Mouse (Mus musculus) thymus, adult 2 months (tissue): ENCODE results near the gene Ttc22.

ENCODE experiments used
- CTCF ChIP-seq: fragments of 200-500 bp; IDR thresholded peaks from 2 replicates; pipeline ENCODE4 v1.5.1; 2012; ENCODE audit warnings: mild to moderate bottlenecking, control low read depth, low read length, moderate library complexity, borderline replicate concordance; ENCODE audit not compliant: control insufficient read depth, poor library complexity, insufficient read depth; ENCODE audit errors: extremely low read depth
- POLR2A ChIP-seq: fragments of 200-500 bp; IDR thresholded peaks from 2 replicates; pipeline ENCODE4 v1.6.1; 2012; ENCODE audit warnings: mild to moderate bottlenecking, low read length, control low read depth, moderate library complexity; ENCODE audit not compliant: control insufficient read depth, poor library complexity, insufficient read depth; ENCODE audit errors: extremely low read depth

DNA sequence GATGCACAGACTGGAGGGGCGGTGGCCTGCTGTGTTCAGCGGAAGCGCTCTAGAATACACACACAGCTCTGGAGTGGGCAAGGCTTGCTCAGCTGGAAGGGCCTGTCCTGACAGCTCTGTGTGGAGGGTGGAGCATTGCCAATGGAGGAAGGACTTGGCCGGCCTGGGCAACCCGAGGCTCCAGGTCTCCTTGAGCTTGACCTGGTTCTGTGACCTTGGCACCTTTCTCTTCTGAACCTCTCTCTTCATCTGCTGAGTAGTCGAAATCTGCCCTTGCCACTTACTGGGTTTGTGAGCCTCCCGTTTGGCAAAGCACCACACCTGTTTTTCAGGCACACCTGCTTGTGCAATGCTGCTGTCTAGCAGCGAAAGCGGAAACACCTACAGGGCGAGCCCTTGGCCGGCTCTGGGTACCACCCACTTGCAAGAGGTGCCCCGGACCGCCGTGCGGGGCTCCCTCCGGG lies at the start of gene Ttc22:
- no peak for TF ChIP-seq CTCF
- TF ChIP-seq POLR2A: no peak
